Mouse (Mus musculus): Measurements from ENCODE around the gene Gm10961. TPM values are rescaled to one million over a fixed set of nuclear protein-coding genes. Genes with fewer than 3 reads are reported as not detected.
"Not testable (repeated sequence)": the region's sequence is repeated elsewhere in the genome, so short reads cannot be mapped to it uniquely, and the experiment has no call there.

Gm10961 gene
- polyA plus RNA-seq, 1 experiment, result not detected

- no peak for DNase-seq
- Histone ChIP-seq H3K4me1 (ENCODE audit: control insufficient read depth, insufficient read depth, low read length) (peaks cover 4% of the 10 kb centered on the region; the same call in 1 of the 2 replicates), H3K4me3 (replicated peaks; ENCODE audit: extremely low read depth, low read depth, low read length) (no peak overlapping the region)
- WGBS, result 96% methylated on average over 7 of the region's 7 CpGs
- no peak for TF ChIP-seq CTCF (IDR thresholded peaks at IDR 0.05; ENCODE audit: insufficient read depth, low read length)
- TF ChIP-seq POLR2A (IDR thresholded peaks at IDR 0.05; ENCODE audit: borderline replicate concordance, extremely low read depth, low read depth, low read length), result no peak
These were observed 3.5 kb upstream of the Gm10961 start for GRCm38 (mm10) chr3:107627641-107628040.

GRCm38 (mm10) chr3:107628551-107628950 lies 2.6 kb upstream of the Gm10961 start:
- 92% methylated on average over 2 of the region's 2 CpGs for WGBS

GRCm38 (mm10) chr3:107629411-107629810 lies 1.7 kb upstream of the Gm10961 start:
- WGBS, result 91% methylated on average over 4 of the region's 4 CpGs
- no peak for TF ChIP-seq CTCF (IDR thresholded peaks at IDR 0.05; ENCODE audit: insufficient read depth, low read length)
- TF ChIP-seq POLR2A (IDR thresholded peaks at IDR 0.05; ENCODE audit: borderline replicate concordance, extremely low read depth, low read depth, low read length), result no peak
- Histone ChIP-seq H3K4me1 (ENCODE audit: control insufficient read depth, insufficient read depth, low read length) (peaks cover 4% of the 10 kb centered on the region; the same call in 1 of the 2 replicates), H3K4me3 (replicated peaks; ENCODE audit: extremely low read depth, low read depth, low read length) (no peak overlapping the region)
- no peak for DNase-seq

More at GRCm38 (mm10) chr3:107628551-107628950, 2.6 kb upstream of the Gm10961 start:
- Histone ChIP-seq H3K4me1 (ENCODE audit: control insufficient read depth, insufficient read depth, low read length) (peaks cover 4% of the 10 kb centered on the region; the same call in 1 of the 2 replicates), H3K4me3 (replicated peaks; ENCODE audit: extremely low read depth, low read depth, low read length) (no peak overlapping the region)
- no peak for DNase-seq
- TF ChIP-seq CTCF (IDR thresholded peaks at IDR 0.05; ENCODE audit: insufficient read depth, low read length) (no peak), POLR2A (IDR thresholded peaks at IDR 0.05; ENCODE audit: borderline replicate concordance, extremely low read depth, low read depth, low read length) (no peak)

GRCm38 (mm10) chr3:107631523-107631958 lies 419 bp downstream of the Gm10961 start, which contains the start of gene Strip1:
TSS of gene Strip1 (minus strand) at chr3:107631694.
- H3K4me3 ChIP-seq (replicated peaks; ENCODE audit: extremely low read depth, low read depth, low read length), result peak within 1 kb of the TSS; percentile 84
- 0% methylated on average over 35 of the region's 35 CpGs for WGBS

GRCm38 (mm10) chr3:107632786-107633185 lies 1.7 kb downstream of the Gm10961 start:
- no peak overlapping the region for H3K4me3 ChIP-seq (replicated peaks; ENCODE audit: extremely low read depth, low read depth, low read length)
- 94% methylated on average over 4 of the region's 4 CpGs for WGBS
- TF ChIP-seq POLR2A (IDR thresholded peaks at IDR 0.05; ENCODE audit: borderline replicate concordance, extremely low read depth, low read depth, low read length) (no peak), CTCF (IDR thresholded peaks at IDR 0.05; ENCODE audit: insufficient read depth, low read length) (no peak)
- DNase-seq, result no peak
- H3K4me1 ChIP-seq (ENCODE audit: control insufficient read depth, insufficient read depth, low read length), result peaks cover 4% of the 10 kb centered on the region; the same call in 1 of the 2 replicates

More at GRCm38 (mm10) chr3:107631523-107631958, 419 bp downstream of the Gm10961 start, which contains the start of gene Strip1:
- TF ChIP-seq POLR2A (IDR thresholded peaks at IDR 0.05; ENCODE audit: borderline replicate concordance, extremely low read depth, low read depth, low read length) (peak; percentile 73; the same call in 1 of the 2 replicates), CTCF (IDR thresholded peaks at IDR 0.05; ENCODE audit: insufficient read depth, low read length) (no peak)
- H3K4me1 ChIP-seq (ENCODE audit: control insufficient read depth, insufficient read depth, low read length), result peaks cover 4% of the 10 kb centered on the region; the same call in 1 of the 2 replicates
- DNase-seq, result peak; percentile 89

- TF ChIP-seq POLR2A (IDR thresholded peaks at IDR 0.05; ENCODE audit: borderline replicate concordance, extremely low read depth, low read depth, low read length) (no peak), CTCF (IDR thresholded peaks at IDR 0.05; ENCODE audit: insufficient read depth, low read length) (no peak)
- Histone ChIP-seq H3K4me3 (replicated peaks; ENCODE audit: extremely low read depth, low read depth, low read length) (no peak overlapping the region), H3K4me1 (ENCODE audit: control insufficient read depth, insufficient read depth, low read length) (peaks cover 4% of the 10 kb centered on the region; the same call in 1 of the 2 replicates)
- WGBS, result 92% methylated on average over 9 of the region's 9 CpGs
- no peak for DNase-seq
These were observed 2.8 kb downstream of the Gm10961 start for GRCm38 (mm10) chr3:107633906-107634305.

GRCm38 (mm10) chr3:107635836-107636235 lies 4.7 kb downstream of the Gm10961 start:
- Histone ChIP-seq H3K4me3 (replicated peaks; ENCODE audit: extremely low read depth, low read depth, low read length) (no peak overlapping the region), H3K4me1 (ENCODE audit: control insufficient read depth, insufficient read depth, low read length) (no peaks in the 10 kb centered on the region)
- WGBS, result 52% methylated on average over 8 of the region's 8 CpGs
- DNase-seq, result no peak
- TF ChIP-seq POLR2A (IDR thresholded peaks at IDR 0.05; ENCODE audit: borderline replicate concordance, extremely low read depth, low read depth, low read length) (no peak), CTCF (IDR thresholded peaks at IDR 0.05; ENCODE audit: insufficient read depth, low read length) (no peak)

- H3K4me3 ChIP-seq (replicated peaks; ENCODE audit: extremely low read depth, low read depth, low read length), result no peak overlapping the region
- TF ChIP-seq POLR2A (IDR thresholded peaks at IDR 0.05; ENCODE audit: borderline replicate concordance, extremely low read depth, low read depth, low read length) (no peak), CTCF (IDR thresholded peaks at IDR 0.05; ENCODE audit: insufficient read depth, low read length) (no peak)
- DNase-seq, result no peak
- WGBS, result 69% methylated on average over 3 of the region's 3 CpGs
- H3K4me1 ChIP-seq (ENCODE audit: control insufficient read depth, insufficient read depth, low read length), result no peaks in the 10 kb centered on the region
These were observed 5.1 kb downstream of the Gm10961 start for GRCm38 (mm10) chr3:107636236-107636635.

GRCm38 (mm10) chr3:107637606-107638172 lies 6.6 kb downstream of the Gm10961 start:
- no peak for TF ChIP-seq POLR2A (IDR thresholded peaks at IDR 0.05; ENCODE audit: borderline replicate concordance, extremely low read depth, low read depth, low read length)
- H3K4me3 ChIP-seq (replicated peaks; ENCODE audit: extremely low read depth, low read depth, low read length), result no peak overlapping the region
- DNase-seq, result no peak
- WGBS, result 46% methylated on average over 5 of the region's 5 CpGs
- H3K4me1 ChIP-seq (ENCODE audit: control insufficient read depth, insufficient read depth, low read length), result no peaks in the 10 kb centered on the region

- 47% methylated on average over 3 of the region's 3 CpGs for WGBS
- no peak for DNase-seq
- no peaks in the 10 kb centered on the region for H3K4me1 ChIP-seq (ENCODE audit: control insufficient read depth, insufficient read depth, low read length)
- no peak for TF ChIP-seq POLR2A (IDR thresholded peaks at IDR 0.05; ENCODE audit: borderline replicate concordance, extremely low read depth, low read depth, low read length)
- TF ChIP-seq CTCF (IDR thresholded peaks at IDR 0.05; ENCODE audit: insufficient read depth, low read length), result no peak
- H3K4me3 ChIP-seq (replicated peaks; ENCODE audit: extremely low read depth, low read depth, low read length), result no peak overlapping the region
These were observed 15.8 kb downstream of the Gm10961 start for GRCm38 (mm10) chr3:107646947-107647346.

GRCm38 (mm10) chr3:107650276-107650675 lies 19.2 kb downstream of the Gm10961 start:
- not testable (repeated sequence) for H3K4me1 ChIP-seq (ENCODE audit: control insufficient read depth, insufficient read depth, low read length); H3K4me3 ChIP-seq (replicated peaks; ENCODE audit: extremely low read depth, low read depth, low read length); DNase-seq
- WGBS, result 52% methylated on average over 5 of the region's 5 CpGs

Measured in lung, adult 2 months (tissue).